ENCODE assay signal across 16 mouse cellular contexts in the genomic region with DNA sequence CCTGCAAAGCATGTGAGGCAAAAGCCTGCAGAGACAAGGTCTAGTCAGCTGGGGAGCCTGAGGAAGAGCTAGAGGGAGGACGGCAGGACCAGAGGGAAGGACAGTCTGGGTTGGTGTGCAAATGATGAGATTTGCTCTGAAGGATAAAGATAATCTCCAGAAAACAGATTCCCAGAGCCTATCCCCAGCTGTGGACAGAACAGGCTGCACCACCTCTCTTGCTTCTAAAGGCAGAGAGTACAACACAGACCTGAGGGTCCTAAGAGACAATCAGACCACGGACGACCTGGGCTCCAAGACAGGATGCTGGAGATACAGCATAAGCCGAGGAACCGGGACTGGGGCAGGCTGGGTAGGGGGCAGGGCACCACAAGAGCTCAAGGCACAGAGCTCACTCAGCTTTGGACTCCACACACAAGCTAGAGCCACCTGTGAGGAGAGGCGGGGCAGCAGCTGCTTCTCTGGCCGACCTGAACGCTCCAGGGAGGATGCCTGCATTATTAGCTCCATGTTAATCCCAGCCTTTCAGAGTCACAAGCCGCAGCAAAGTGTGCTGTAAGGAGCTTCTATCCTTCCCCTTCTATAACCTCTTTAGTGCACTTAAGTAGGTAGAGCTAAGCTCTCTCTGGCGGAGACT.
DNase-seq lines count a peak whose midpoint lies in the region; ATAC-seq lines count a peak whose summit lies in the region.
"Had no signal": no experiment of that assay in that cellular context is flagged by ENCODE, and none has a peak within 500 bp of the region (broad histone marks: within the 10 kb centered on the region; RNA-seq: fewer than 3 reads in every experiment).

No protein-coding gene starts in this region.

- H3K9ac ChIP-seq in neural tube, embryonic 15.5 days (replicated peaks): 0 out of 2 replicates have a peak overlapping the region, but pooled peaks have one; percentile 1
- H3K9ac ChIP-seq in forebrain, embryonic 14.5 days (ENCODE audit: low read length): no peak overlapping the region
- peak overlapping the region; percentile 24 for H3K9ac ChIP-seq in midbrain, embryonic 11.5 days (ENCODE audit: low read length)

- no peak overlapping the region for H3K4me2 ChIP-seq in neural tube, embryonic 15.5 days
- H3K4me2 ChIP-seq in forebrain, embryonic 14.5 days (ENCODE audit: low read length): no peak overlapping the region
- H3K4me2 ChIP-seq in midbrain, embryonic 11.5 days: no peak overlapping the region; the same call in 1 of the 2 replicates

- no peaks in the 10 kb centered on the region for H3K9me3 ChIP-seq in neural tube, embryonic 15.5 days (replicated peaks)
- H3K9me3 ChIP-seq in forebrain, embryonic 14.5 days (replicated peaks; ENCODE audit: control insufficient read depth, low read length): no peaks in the 10 kb centered on the region
- no peaks in the 10 kb centered on the region for H3K9me3 ChIP-seq in midbrain, embryonic 11.5 days (ENCODE audit: control insufficient read depth, low read length)

- H3K27ac ChIP-seq in neural tube, embryonic 15.5 days (replicated peaks): no peak overlapping the region
- H3K27ac ChIP-seq in forebrain, embryonic 14.5 days (ENCODE audit: low read depth, low read length): peak overlapping the region; percentile 46; the same call in 1 of the 2 replicates
- peak overlapping the region; percentile 76 for H3K27ac ChIP-seq in midbrain, embryonic 11.5 days (ENCODE audit: low read depth, low read length)
- H3K27ac ChIP-seq: stomach, postnatal 0 days had no signal

- H3K27me3 ChIP-seq in neural tube, embryonic 15.5 days (replicated peaks): no peaks in the 10 kb centered on the region
- H3K27me3 ChIP-seq in forebrain, embryonic 14.5 days (replicated peaks; ENCODE audit: control insufficient read depth, insufficient read depth, low read length): no peaks in the 10 kb centered on the region
- H3K27me3 ChIP-seq in midbrain, embryonic 11.5 days (ENCODE audit: control insufficient read depth, insufficient read depth, low read length): no peaks in the 10 kb centered on the region
- H3K27me3 ChIP-seq: CH12.LX had no signal

- peaks cover 21% of the 10 kb centered on the region for H3K36me3 ChIP-seq in neural tube, embryonic 15.5 days
- peaks cover 8% of the 10 kb centered on the region; the same call in 1 of the 2 replicates for H3K36me3 ChIP-seq in forebrain, embryonic 14.5 days (ENCODE audit: control insufficient read depth, insufficient read depth, low read length)
- no peaks in the 10 kb centered on the region; the same call in 1 of the 2 replicates for H3K36me3 ChIP-seq in midbrain, embryonic 11.5 days (ENCODE audit: control insufficient read depth, insufficient read depth, low read length)

- H3K4me3 ChIP-seq in neural tube, embryonic 15.5 days (replicated peaks): no peak overlapping the region
- H3K4me3 ChIP-seq in forebrain, embryonic 14.5 days (ENCODE audit: low read depth, low read length): no peak overlapping the region
- no peak overlapping the region for H3K4me3 ChIP-seq in midbrain, embryonic 11.5 days (ENCODE audit: low read depth, low read length)

- peaks cover 11% of the 10 kb centered on the region for H3K4me1 ChIP-seq in neural tube, embryonic 15.5 days
- H3K4me1 ChIP-seq in forebrain, embryonic 14.5 days (ENCODE audit: control insufficient read depth, insufficient read depth, low read length): peaks cover 21% of the 10 kb centered on the region
- peaks cover 27% of the 10 kb centered on the region for H3K4me1 ChIP-seq in midbrain, embryonic 11.5 days (ENCODE audit: control insufficient read depth, insufficient read depth, low read length)

- WGBS in neural tube, embryonic 15.5 days: 36% methylated on average over 10 of the region's 10 CpGs
- 9% methylated on average over 10 of the region's 10 CpGs for WGBS in forebrain, embryonic 14.5 days
- 11% methylated on average over 10 of the region's 10 CpGs for WGBS in midbrain, embryonic 11.5 days

- DNase-seq in neural tube, embryonic 10.5 days (ENCODE audit: extremely low spot score, low spot score): no peak
- DNase-seq in forebrain, embryonic 14.5 days (ENCODE audit: low spot score): peak; percentile 36
- peak; percentile 90 for DNase-seq in midbrain, embryonic 11.5 days (ENCODE audit: low spot score, missing footprints)
- DNase-seq in lung, postnatal 4 days: no peak
- no peak for DNase-seq in kidney, adult 18-20 months
- DNase-seq in adrenal gland, postnatal 4 days (ENCODE audit: low spot score in 2 of 2): no peak
- DNase-seq: adrenal gland, postnatal 14 days; cerebellum, adult 11-12 months; heart, adult 18-20 months; heart, postnatal 14 days; kidney, postnatal 36 days; spleen, adult 18-20 months had no signal

- ATAC-seq in neural tube, embryonic 15.5 days (ENCODE audit: low FRiP score): no peak
- peak; percentile 46 for ATAC-seq in forebrain, embryonic 14.5 days
- peak; percentile 34; the same call in 1 of the 2 replicates for ATAC-seq in midbrain, embryonic 11.5 days (ENCODE audit: low FRiP score)
- ATAC-seq: intestine, postnatal 0 days had no signal

Comparison
In these comparisons a context has a peak if more than half of its experiments do, and no peak if none do; other contexts are left out.
1. DNase-seq: peak in forebrain, embryonic 14.5 days (single experiment) and midbrain, embryonic 11.5 days (single experiment); none in neural tube, embryonic 10.5 days (single experiment), lung, postnatal 4 days (0 of 2), kidney, adult 18-20 months (single experiment) and adrenal gland, postnatal 4 days (0 of 2).